In genomic region chr14:79203496-79204158, GRCm38 (mm10) we compare ENCODE assay signal across 7 mouse cellular contexts. TPM values are rescaled to one million over a fixed set of nuclear protein-coding genes. Genes with fewer than 3 reads are reported as not detected.
DNase-seq lines count a peak whose midpoint lies in the region; ATAC-seq and TF ChIP-seq lines count a peak whose summit lies in the region.

No protein-coding gene starts in this region.

- no peaks in the 10 kb centered on the region for H3K36me3 ChIP-seq in lung, embryonic 14.5 days (ENCODE audit: insufficient read depth)
- H3K36me3 ChIP-seq in embryonic facial prominence, embryonic 12.5 days, result no peaks in the 10 kb centered on the region
- H3K36me3 ChIP-seq in hindbrain, embryonic 15.5 days, result no peaks in the 10 kb centered on the region
- H3K36me3 ChIP-seq in neural tube, embryonic 14.5 days (ENCODE audit: control insufficient read depth, insufficient read depth, low read length), result no peaks in the 10 kb centered on the region

- no peaks in the 10 kb centered on the region for H3K9me3 ChIP-seq in lung, embryonic 14.5 days (ENCODE audit: low read depth, low read length)
- H3K9me3 ChIP-seq in embryonic facial prominence, embryonic 12.5 days, result no peaks in the 10 kb centered on the region
- no peaks in the 10 kb centered on the region for H3K9me3 ChIP-seq in hindbrain, embryonic 15.5 days
- H3K9me3 ChIP-seq in neural tube, embryonic 14.5 days (ENCODE audit: control insufficient read depth, low read length), result no peaks in the 10 kb centered on the region

- peaks cover 6% of the 10 kb centered on the region for H3K4me1 ChIP-seq in lung, embryonic 14.5 days (ENCODE audit: insufficient read depth)
- peaks cover 55% of the 10 kb centered on the region for H3K4me1 ChIP-seq in embryonic facial prominence, embryonic 12.5 days
- H3K4me1 ChIP-seq in hindbrain, embryonic 15.5 days (replicated peaks), result peaks cover 50% of the 10 kb centered on the region
- H3K4me1 ChIP-seq in neural tube, embryonic 14.5 days (ENCODE audit: control insufficient read depth, insufficient read depth, low read length), result peaks cover 29% of the 10 kb centered on the region

- 0 out of 2 replicates have a peak, but pooled peaks have one; percentile 25 for ATAC-seq in lung, embryonic 14.5 days (ENCODE audit: insufficient read depth)
- peak; percentile 83 for ATAC-seq in embryonic facial prominence, embryonic 12.5 days (ENCODE audit: insufficient number of reproducible peaks, insufficient read depth, low FRiP score, low TSS enrichment)
- peak; percentile 79 for ATAC-seq in hindbrain, embryonic 15.5 days (ENCODE audit: low FRiP score, low read depth)
- ATAC-seq in neural tube, embryonic 14.5 days (ENCODE audit: low read depth), result peak; percentile 85

- H3K27me3 ChIP-seq in lung, embryonic 14.5 days (ENCODE audit: insufficient read depth, low read length), result no peaks in the 10 kb centered on the region
- H3K27me3 ChIP-seq in embryonic facial prominence, embryonic 12.5 days, result no peaks in the 10 kb centered on the region
- H3K27me3 ChIP-seq in hindbrain, embryonic 15.5 days, result no peaks in the 10 kb centered on the region
- no peaks in the 10 kb centered on the region for H3K27me3 ChIP-seq in neural tube, embryonic 14.5 days (ENCODE audit: control insufficient read depth, insufficient read depth, low read length)

- no peak overlapping the region for H3K27ac ChIP-seq in lung, embryonic 14.5 days (ENCODE audit: low read depth)
- H3K27ac ChIP-seq in embryonic facial prominence, embryonic 12.5 days, result peak overlapping the region; percentile 91
- H3K27ac ChIP-seq in hindbrain, embryonic 15.5 days (replicated peaks), result peak overlapping the region; percentile 75
- peak overlapping the region; percentile 66 for H3K27ac ChIP-seq in neural tube, embryonic 14.5 days (ENCODE audit: low read depth, low read length)

- WGBS in lung, embryonic 14.5 days, result 28% methylated on average over 12 of the region's 12 CpGs
- 6% methylated on average over 12 of the region's 12 CpGs for WGBS in embryonic facial prominence, embryonic 12.5 days
- WGBS in hindbrain, embryonic 15.5 days, result 6% methylated on average over 12 of the region's 12 CpGs
- WGBS in neural tube, embryonic 14.5 days, result 7% methylated on average over 12 of the region's 12 CpGs

- H3K9ac ChIP-seq in lung, embryonic 14.5 days, result no peak overlapping the region
- H3K9ac ChIP-seq in embryonic facial prominence, embryonic 12.5 days, result no peak overlapping the region
- no peak overlapping the region for H3K9ac ChIP-seq in hindbrain, embryonic 15.5 days
- H3K9ac ChIP-seq in neural tube, embryonic 14.5 days (replicated peaks; ENCODE audit: low read depth, low read length), result peak overlapping the region; percentile 5; the same call in 1 of the 2 replicates

- no peak for TF ChIP-seq CTCF in lung, embryonic 14.5 days (IDR thresholded peaks at IDR 0.05; ENCODE audit: low read depth)

- no peak overlapping the region for H3K4me3 ChIP-seq in lung, embryonic 14.5 days (ENCODE audit: low read depth, low read length)
- no peak overlapping the region for H3K4me3 ChIP-seq in embryonic facial prominence, embryonic 12.5 days
- H3K4me3 ChIP-seq in hindbrain, embryonic 15.5 days, result no peak overlapping the region
- H3K4me3 ChIP-seq in neural tube, embryonic 14.5 days (ENCODE audit: low read depth, low read length), result no peak overlapping the region

- H3K4me2 ChIP-seq in lung, embryonic 14.5 days, result no peak overlapping the region
- H3K4me2 ChIP-seq in embryonic facial prominence, embryonic 12.5 days (replicated peaks), result peak overlapping the region; percentile 25; the same call in 1 of the 2 replicates
- H3K4me2 ChIP-seq in hindbrain, embryonic 15.5 days, result peak overlapping the region; percentile 16
- peak overlapping the region; percentile 16; the same call in 1 of the 2 replicates for H3K4me2 ChIP-seq in neural tube, embryonic 14.5 days (ENCODE audit: low read depth, low read length)

- peak; percentile 47 for DNase-seq in lung, embryonic 14.5 days
- no peak for DNase-seq in lung, postnatal 36 days
- no peak for DNase-seq in liver
- no peak for DNase-seq in kidney, adult 18-20 months

RNA-seq across cellular contexts. Expression of gene Zfp957, which starts 43.5 kb away (rescaled TPM):
- polyA plus RNA-seq in lung, embryonic 14.5 days (2014; fragmentation: Nextera tagmentation; extraction: Ambion mirVana), result not detected in 2 replicates
- polyA plus RNA-seq in embryonic facial prominence, embryonic 12.5 days (2016; fragmentation: Nextera tagmentation; extraction: Ambion mirVana), result not detected in 2 replicates
- not detected in 2 replicates for polyA plus RNA-seq in hindbrain, embryonic 15.5 days (2015; fragmentation: Nextera tagmentation; extraction: Ambion mirVana)
- not detected in 2 replicates for polyA plus RNA-seq in neural tube, embryonic 14.5 days (2014; fragmentation: Nextera tagmentation; extraction: Ambion mirVana)

Comparison
In these comparisons a context has a peak if more than half of its experiments do, and no peak if none do; other contexts are left out.
1. ATAC-seq: peak in every context shown above with its lines; median percentile 85 in neural tube, embryonic 14.5 days; 83 in embryonic facial prominence, embryonic 12.5 days; 79 in hindbrain, embryonic 15.5 days; 25 in lung, embryonic 14.5 days.